Mouse (Mus musculus) lung, postnatal 10 days (tissue): ENCODE results near the gene Mpped1.
A peak's percentile ranks its signal among the peaks of the same experiment; 100 is the strongest.

Experiments used
- DNase-seq: peaks from one replicate; pipeline ENCODE4 v3.0.0; 2021

The Mpped1 gene

GRCm38 (mm10) chr15:83798964-83799363 is 19.7 kb downstream of the Mpped1 start:
- no peak for DNase-seq

DNA sequence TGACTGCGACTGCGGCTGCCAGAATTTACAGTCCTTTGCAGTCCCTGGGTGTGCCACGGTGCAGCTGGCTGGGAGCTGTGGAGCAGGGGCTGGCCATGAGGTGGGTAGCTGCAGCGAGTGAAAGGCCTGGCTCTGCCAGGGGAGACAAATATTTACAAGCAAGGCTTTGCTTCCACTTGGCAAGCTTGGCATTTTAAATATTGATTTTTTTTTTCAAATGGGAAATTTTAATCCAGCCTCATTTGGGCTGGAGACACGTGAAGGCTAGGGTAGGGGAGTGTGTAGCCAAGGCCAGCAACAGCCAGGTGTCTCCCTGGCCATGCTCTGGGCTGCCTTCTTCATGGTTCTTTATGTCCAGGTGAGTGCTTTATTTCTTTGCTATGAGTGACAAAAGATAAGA is 21.7 kb downstream of the Mpped1 start:
- DNase-seq: no peak

DNA sequence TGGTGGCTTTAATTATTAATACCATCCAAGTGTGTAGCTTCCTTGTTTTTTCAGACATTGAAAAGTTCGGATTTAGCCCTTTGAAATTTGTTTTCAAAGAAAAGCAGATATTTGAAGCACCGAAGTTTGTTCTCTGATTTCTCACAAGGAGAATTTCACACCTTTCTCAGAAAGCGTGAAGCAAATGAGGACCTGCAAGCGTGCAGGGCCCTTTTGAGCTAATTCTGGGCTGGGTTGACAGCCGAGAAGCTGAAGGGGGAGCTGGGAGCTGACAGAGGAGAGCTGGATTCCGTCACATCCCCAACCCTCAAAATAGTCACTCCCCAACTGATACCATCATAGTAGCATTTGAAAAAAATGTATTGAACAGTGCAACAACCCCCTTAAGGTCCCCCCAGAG is 34.8 kb downstream of the Mpped1 start:
- no peak for DNase-seq

DNA sequence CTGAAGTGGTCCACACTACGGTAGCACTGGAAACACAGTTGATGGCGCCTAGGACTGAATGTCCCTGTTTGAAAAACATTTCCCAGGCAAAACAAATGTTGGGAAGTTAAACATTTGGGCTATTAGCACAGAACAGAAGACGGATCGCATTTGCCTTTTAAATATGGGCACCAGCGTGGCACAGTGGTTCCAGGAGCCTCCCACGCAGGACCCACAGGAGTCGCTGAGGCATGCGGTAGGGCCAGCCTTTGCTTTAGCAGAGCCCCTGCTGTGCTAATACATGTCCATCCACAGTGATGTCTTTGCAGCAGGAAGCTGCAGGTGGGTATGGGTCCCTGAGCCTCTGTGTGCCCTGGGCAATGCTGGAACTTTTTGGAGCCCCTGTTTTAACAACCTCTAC is 48.7 kb downstream of the Mpped1 start:
- no peak for DNase-seq

DNA sequence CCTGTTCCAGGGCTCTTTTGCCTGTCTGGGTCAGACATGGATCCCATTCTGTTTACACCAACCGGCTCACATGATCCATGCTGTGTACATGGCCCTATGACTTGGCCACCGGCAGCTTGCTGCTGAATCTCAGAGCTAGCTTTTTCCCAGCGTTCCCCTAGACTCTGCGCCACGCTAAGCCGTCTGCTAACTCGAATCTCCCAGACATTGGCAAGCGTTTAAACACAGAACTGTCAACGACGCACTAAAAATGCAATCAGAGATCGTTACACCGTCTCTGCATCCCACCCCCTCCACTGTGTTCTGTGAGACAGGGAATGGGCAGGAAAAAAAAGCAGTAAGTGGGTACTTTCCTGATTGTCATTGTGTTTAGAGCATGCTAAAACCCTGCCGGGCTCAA is 50.0 kb downstream of the Mpped1 start:
- no peak for DNase-seq

- no peak for DNase-seq
Observed at GRCm38 (mm10) chr15:83832265-83832664, 53.0 kb downstream of the Mpped1 start.

GRCm38 (mm10) chr15:83840950-83841719 is 61.9 kb downstream of the Mpped1 start:
- DNase-seq: no peak

DNA sequence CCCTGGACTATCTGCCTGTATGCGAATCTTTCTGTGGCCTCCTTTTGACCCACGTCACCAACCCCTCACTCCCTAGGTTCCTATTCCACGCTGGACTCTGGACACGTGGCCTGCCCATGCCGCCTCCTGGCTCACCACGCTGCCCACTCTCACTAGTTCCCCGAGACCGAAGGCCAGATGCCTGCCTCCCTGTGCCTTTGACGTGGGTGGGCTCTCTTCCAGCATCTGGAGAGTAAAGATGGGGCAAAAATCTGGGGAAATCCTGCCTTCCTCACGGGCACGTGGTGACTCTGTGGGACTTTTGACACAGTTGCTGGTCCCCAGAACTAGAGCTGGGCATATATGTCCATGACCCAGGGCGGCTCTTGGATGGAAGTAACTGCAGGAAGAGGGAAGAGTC is 63.2 kb downstream of the Mpped1 start:
- DNase-seq: no peak

- no peak for DNase-seq
Observed at GRCm38 (mm10) chr15:83842915-83843789, 63.9 kb downstream of the Mpped1 start.

GRCm38 (mm10) chr15:83845734-83846133 is 66.5 kb downstream of the Mpped1 start:
- DNase-seq: no peak

- no peak for DNase-seq
Observed at GRCm38 (mm10) chr15:83846592-83846991, 67.3 kb downstream of the Mpped1 start.

GRCm38 (mm10) chr15:83847512-83847911 is 68.2 kb downstream of the Mpped1 start:
- DNase-seq: no peak

GRCm38 (mm10) chr15:83848193-83848592 is 68.9 kb downstream of the Mpped1 start:
- DNase-seq: no peak

DNA sequence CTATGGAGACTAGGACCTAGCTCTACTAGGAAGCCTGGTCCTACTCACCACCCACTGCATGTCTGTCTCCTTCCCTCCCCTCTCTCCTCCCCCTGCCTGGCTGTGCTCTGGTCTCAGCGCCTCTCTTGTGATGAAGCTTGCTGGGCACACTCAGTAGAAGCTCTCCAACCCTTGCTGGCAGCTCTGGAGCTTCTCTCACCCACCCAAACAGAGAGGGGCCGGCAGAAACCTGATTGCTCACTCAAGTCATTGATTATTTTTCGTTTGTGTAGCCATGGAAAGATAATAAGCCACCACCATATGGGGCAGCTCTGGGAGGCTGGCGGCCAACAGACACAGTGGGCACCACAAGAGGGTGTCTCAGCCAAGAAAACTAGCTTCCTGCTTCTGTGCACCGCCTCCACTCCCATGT is 74.1 kb downstream of the Mpped1 start:
- no peak for DNase-seq

DNA sequence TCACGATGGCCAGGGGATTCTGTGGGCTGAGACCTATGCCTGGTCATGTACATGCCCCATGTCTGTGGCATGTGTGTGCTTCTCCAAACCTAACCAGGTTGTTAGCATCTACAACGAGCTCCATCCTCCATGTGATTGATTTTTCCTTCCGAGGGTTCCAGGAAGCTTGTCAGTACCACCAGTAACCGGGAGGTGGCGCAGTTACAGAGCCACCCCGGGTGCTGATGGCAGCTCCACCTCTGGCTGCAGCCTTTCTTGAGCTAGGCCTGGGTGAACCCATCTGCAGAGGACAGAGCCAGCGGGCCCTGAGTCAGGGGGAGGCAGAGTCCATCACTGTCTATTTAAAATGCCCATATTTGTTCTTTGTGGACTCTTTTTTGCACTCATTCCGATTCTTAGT is 77.9 kb downstream of the Mpped1 start:
- peak; percentile 74 for DNase-seq

DNA sequence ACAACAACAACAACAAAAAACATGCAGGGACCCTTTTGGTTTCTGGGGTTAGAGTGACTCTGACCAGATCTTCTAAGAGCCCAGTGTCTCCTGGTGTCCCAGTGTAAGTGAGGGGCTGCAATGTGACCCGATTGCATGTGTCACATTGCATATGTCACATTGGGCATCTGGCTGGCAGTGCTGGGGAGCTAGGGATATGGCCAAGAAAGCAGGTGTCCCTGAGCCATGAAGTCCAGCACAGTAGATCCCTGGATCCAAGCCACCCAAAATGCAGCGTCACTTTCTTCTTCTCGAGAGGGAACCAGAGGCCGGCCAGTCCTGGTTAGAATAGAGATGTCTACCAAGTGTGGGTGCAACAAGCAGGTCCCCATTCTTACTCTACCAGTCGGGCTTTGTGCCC is 86.4 kb downstream of the Mpped1 start:
- DNase-seq: no peak

GRCm38 (mm10) chr15:83870936-83871335 is 91.7 kb downstream of the Mpped1 start:
- peak; percentile 11 for DNase-seq

DNA sequence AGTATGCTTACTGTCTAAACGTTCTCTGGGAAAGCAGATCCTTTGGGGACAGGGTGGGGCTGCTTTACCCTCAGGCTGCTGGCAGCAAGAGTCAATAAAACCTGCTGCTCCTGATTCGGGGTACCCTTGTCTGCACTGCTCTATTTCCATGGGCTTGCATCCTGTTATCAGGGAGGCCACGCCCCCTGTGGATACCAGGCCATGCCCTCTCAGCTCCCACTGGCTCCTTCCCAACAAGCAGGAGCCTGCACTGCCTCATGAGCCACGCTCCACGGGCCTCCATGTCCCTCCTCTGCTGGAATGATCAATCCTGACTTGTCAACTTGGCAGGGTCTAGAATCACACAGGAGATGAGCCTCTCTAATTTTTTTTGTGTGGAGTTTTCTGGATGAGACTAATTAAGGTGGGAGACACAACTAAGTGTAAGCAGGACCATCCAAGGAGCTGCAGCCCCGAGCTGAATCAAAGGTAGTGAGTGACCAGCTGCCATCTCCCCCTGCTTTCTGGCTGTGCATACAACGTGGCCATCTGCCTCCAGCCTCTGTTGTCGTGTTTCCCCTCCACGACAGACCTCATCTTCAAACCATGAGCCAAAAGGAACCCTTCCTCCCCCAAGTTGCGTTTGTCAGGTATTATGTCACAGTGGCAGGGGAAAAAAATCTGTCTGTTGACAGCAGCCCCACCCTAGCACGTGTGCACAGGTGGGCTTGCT is 98.0 kb downstream of the Mpped1 start:
- DNase-seq: no peak

DNA sequence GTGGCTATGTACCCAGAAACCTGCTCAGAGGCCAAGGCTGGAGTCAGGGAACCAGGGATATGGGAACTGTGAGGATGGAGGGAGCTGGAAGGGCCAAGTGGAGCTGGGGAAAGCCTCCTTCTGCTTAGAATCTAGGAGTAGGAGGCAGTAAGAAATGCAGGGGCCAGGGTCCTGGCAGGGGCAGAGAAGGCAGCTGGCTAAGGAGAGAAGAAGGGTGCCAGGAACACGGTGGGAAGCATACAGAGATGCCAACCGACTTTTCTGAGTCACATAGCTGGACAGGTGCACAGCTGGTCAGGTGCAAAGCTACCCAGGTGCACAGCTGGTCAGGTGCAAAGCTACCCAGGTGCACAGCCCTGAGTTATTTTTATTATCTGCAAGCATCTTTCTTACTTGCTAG is 98.6 kb downstream of the Mpped1 start:
- DNase-seq: no peak

GRCm38 (mm10) chr15:83879845-83880244 is 100.6 kb downstream of the Mpped1 start:
- DNase-seq: peak; percentile 44

GRCm38 (mm10) chr15:83883821-83884220 is 104.6 kb downstream of the Mpped1 start:
- DNase-seq: no peak

- no peak for DNase-seq
Observed at GRCm38 (mm10) chr15:83884291-83884690, 105.0 kb downstream of the Mpped1 start.

DNA sequence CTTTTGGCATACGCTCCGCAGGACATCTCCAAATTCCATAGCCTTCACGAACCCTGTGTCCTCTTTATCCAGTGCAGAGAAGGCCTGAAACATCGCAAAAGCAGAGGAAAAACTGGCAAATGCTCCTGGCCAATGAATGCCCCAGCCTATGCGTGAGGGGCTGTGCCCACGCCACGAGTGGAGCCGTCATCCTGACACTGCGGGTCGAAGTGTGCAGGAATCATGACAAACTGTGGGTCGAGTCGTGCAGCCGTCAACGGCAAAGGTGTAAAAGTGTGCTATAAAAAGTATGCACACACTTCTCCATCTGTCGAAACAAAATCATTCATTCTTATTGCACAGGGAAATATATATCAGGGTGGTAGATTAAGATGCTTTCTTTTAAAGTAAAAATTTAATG is 113.6 kb downstream of the Mpped1 start:
- DNase-seq: no peak

- no peak for DNase-seq
Observed at GRCm38 (mm10) chr15:83894261-83894660, 115.0 kb downstream of the Mpped1 start.
